Mouse (Mus musculus): ENCODE data around the gene Tango6. TPM values are rescaled to one million over a fixed set of nuclear protein-coding genes. Genes with fewer than 3 reads are reported as not detected.

Tango6 gene
- total RNA-seq (2014; rRNA removed) (6.1 and 7.3 TPM in 2 replicates), polyA plus RNA-seq (2015; fragmentation: Nextera tagmentation; extraction: Ambion mirVana) (3.0 and 3.1 TPM in 2 replicates)

DNA sequence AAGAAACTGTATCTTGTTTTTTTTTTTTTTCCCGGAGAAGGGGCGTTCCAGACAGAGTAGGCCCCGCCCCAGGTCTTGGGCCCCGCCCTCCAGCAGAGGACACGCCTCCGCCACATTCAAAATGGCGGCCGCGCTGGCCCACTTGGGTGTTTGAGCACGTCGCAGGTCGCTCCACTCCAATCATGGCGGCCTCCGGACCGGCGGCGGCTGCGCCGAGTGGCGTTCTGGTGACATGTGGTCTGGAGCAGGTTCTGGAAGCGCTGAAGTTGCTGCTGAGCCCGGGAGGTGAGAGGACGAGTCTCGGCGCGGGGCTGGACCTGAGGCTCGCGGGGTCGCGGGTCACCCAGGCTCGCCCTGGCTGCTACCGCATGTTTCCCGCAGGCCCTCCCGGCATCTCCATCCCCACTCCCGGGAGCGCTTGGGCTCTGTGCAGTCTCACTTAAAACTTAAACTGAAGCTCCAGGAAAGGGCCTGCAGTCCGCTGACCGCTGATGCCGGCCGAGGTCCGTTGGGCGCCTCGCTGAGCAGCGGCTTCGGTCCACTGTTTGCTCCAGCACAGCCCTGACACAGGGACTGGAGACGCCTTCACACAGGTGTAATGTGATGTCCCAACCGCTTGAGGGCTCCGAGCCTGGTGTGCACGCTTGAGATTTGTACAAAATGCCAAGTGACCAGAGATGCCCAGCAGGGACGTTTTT, at the start of gene Tango6:
Gene Tango6, plus strand, starts transcription at position 98 of the 698 bp plus-strand sequence.
- Histone ChIP-seq H3K4me1 (ENCODE audit: insufficient read depth, low read length) (no peaks in the 10 kb centered on the region), H3K4me3 (ENCODE audit: low read depth, low read length) (peak within 1 kb of the TSS; percentile 55), H3K27ac (ENCODE audit: low read depth, low read length) (peak within 1 kb of the TSS; percentile 82), H3K9me3 (ENCODE audit: low read length) (no peaks in the 10 kb centered on the region), H3K36me3 (ENCODE audit: insufficient read depth, low read length) (no peaks in the 10 kb centered on the region), H3K27me3 (ENCODE audit: insufficient read depth, low read length) (no peaks in the 10 kb centered on the region), H3K9ac (replicated peaks; ENCODE audit: low read length, poor library complexity, severe bottlenecking) (peak within 1 kb of the TSS; percentile 75), H3K4me2 (ENCODE audit: low read depth, low read length, poor library complexity, severe bottlenecking) (peak within 1 kb of the TSS; percentile 61)
- ATAC-seq (ENCODE audit: low FRiP score) (peak; percentile 98), DNase-seq (ENCODE audit: low spot score) (peak; percentile 93)
- TF ChIP-seq CTCF (IDR thresholded peaks at IDR 0.05), result peak; percentile 83
- under 1% methylated on average over 50 of the region's 50 CpGs for WGBS

DNA sequence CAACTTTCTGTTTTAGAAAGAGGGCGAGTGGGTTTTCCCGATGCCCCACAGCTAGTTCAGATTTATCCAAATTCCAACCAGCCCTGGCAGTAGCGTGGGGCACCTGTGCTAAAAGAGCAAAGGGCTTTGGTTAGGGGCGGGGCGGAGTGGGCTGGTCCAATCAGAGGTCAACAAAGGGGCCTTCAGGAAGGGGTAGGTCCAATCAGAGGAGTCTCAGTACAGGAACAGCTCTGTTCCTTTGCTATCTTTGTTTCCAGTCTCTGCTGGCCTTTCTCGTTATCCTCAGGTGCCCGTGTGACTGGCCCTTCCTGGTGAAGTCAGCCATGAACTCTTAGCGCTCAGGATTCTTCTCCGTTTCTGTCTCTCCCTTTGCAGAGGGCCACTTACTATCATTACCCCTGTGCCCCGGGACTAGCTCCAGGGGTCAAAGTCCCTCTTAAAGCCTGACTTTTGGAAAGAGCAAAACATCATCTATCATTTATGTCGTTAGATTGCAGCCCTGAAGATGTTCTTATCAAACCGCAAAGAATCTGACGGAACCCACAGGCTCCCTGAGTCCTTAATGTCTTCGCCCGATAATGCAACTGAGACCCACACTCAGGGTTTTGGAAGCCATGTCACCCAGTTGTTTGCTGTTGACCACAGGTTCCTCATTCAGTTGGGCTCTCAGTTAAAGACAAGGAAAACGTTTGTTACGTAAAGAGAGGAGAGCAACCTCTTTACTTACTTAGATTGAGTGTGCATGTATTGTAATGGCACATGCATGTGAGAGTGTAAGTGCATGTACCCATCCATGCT, 49.3 kb upstream of the Tango6 start:
- no peak for ATAC-seq (ENCODE audit: low FRiP score)
- Histone ChIP-seq H3K36me3 (ENCODE audit: insufficient read depth, low read length) (no peaks in the 10 kb centered on the region), H3K27ac (ENCODE audit: low read depth, low read length) (no peak overlapping the region), H3K27me3 (ENCODE audit: insufficient read depth, low read length) (no peaks in the 10 kb centered on the region), H3K9ac (replicated peaks; ENCODE audit: low read length, poor library complexity, severe bottlenecking) (no peak overlapping the region), H3K4me1 (ENCODE audit: insufficient read depth, low read length) (no peaks in the 10 kb centered on the region), H3K9me3 (ENCODE audit: low read length) (no peaks in the 10 kb centered on the region), H3K4me2 (ENCODE audit: low read depth, low read length, poor library complexity, severe bottlenecking) (no peak overlapping the region), H3K4me3 (ENCODE audit: low read depth, low read length) (no peak overlapping the region)
- WGBS, result 74% methylated on average over 17 of the region's 17 CpGs
- DNase-seq (ENCODE audit: low spot score), result no peak
- no peak for TF ChIP-seq CTCF (IDR thresholded peaks at IDR 0.05)

- H3K9me3 ChIP-seq (ENCODE audit: low read length), result no peaks in the 10 kb centered on the region
- no peaks in the 10 kb centered on the region for H3K27me3 ChIP-seq (ENCODE audit: insufficient read depth, low read length)
- no peaks in the 10 kb centered on the region for H3K36me3 ChIP-seq (ENCODE audit: insufficient read depth, low read length)
- WGBS, result 47% methylated on average over 5 of the region's 5 CpGs
- no peak overlapping the region for H3K4me2 ChIP-seq (ENCODE audit: low read depth, low read length, poor library complexity, severe bottlenecking)
- no peak for ATAC-seq (ENCODE audit: low FRiP score)
- H3K27ac ChIP-seq (ENCODE audit: low read depth, low read length), result no peak overlapping the region
- no peak for DNase-seq (ENCODE audit: low spot score)
- no peaks in the 10 kb centered on the region for H3K4me1 ChIP-seq (ENCODE audit: insufficient read depth, low read length)
- no peak overlapping the region for H3K9ac ChIP-seq (replicated peaks; ENCODE audit: low read length, poor library complexity, severe bottlenecking)
- no peak overlapping the region for H3K4me3 ChIP-seq (ENCODE audit: low read depth, low read length)
- no peak for TF ChIP-seq CTCF (IDR thresholded peaks at IDR 0.05)
Observed at GRCm38 (mm10) chr8:106635284-106635683, 47.6 kb upstream of the Tango6 start.

- Histone ChIP-seq H3K36me3 (ENCODE audit: insufficient read depth, low read length) (no peaks in the 10 kb centered on the region), H3K9me3 (ENCODE audit: low read length) (no peaks in the 10 kb centered on the region), H3K9ac (replicated peaks; ENCODE audit: low read length, poor library complexity, severe bottlenecking) (no peak overlapping the region), H3K4me1 (ENCODE audit: insufficient read depth, low read length) (no peaks in the 10 kb centered on the region), H3K4me3 (ENCODE audit: low read depth, low read length) (no peak overlapping the region), H3K4me2 (ENCODE audit: low read depth, low read length, poor library complexity, severe bottlenecking) (no peak overlapping the region), H3K27me3 (ENCODE audit: insufficient read depth, low read length) (no peaks in the 10 kb centered on the region), H3K27ac (ENCODE audit: low read depth, low read length) (no peak overlapping the region)
- 58% methylated on average over 4 of the region's 4 CpGs for WGBS
- TF ChIP-seq CTCF (IDR thresholded peaks at IDR 0.05), result no peak
- no peak for ATAC-seq (ENCODE audit: low FRiP score)
- DNase-seq (ENCODE audit: low spot score), result no peak
Observed at GRCm38 (mm10) chr8:106637446-106637845, 45.4 kb upstream of the Tango6 start.

DNA sequence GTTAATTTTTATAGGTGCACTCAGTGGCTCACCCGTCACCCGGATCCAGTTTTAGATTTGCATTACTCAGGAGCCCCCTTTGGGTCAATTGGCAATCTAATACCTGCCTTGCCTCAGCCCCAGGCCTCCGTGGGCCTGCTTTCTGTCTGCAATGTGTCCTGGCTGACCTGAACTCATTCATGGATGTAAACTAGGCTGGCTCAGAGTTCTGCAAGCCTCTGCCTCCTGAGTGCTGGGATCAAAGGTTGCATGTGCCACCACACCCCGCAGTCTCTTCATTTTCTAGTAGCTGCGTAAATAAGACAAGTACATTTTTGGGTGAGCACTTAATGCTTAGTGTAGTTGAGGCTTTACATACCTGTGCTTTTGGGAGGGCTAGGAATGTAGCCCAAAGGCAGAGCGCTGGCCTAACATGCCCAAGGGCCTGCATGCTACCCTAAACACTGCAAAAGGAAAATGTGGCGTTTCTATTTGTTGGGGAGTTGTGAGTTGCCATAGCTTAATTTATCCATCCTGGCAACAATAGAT, 44.0 kb upstream of the Tango6 start:
- ATAC-seq (ENCODE audit: low FRiP score) (no peak), DNase-seq (ENCODE audit: low spot score) (no peak)
- Histone ChIP-seq H3K4me3 (ENCODE audit: low read depth, low read length) (no peak overlapping the region), H3K27ac (ENCODE audit: low read depth, low read length) (no peak overlapping the region), H3K4me2 (ENCODE audit: low read depth, low read length, poor library complexity, severe bottlenecking) (no peak overlapping the region), H3K9ac (replicated peaks; ENCODE audit: low read length, poor library complexity, severe bottlenecking) (no peak overlapping the region), H3K36me3 (ENCODE audit: insufficient read depth, low read length) (no peaks in the 10 kb centered on the region), H3K4me1 (ENCODE audit: insufficient read depth, low read length) (no peaks in the 10 kb centered on the region), H3K27me3 (ENCODE audit: insufficient read depth, low read length) (no peaks in the 10 kb centered on the region), H3K9me3 (ENCODE audit: low read length) (no peaks in the 10 kb centered on the region)
- TF ChIP-seq CTCF (IDR thresholded peaks at IDR 0.05), result no peak
- WGBS, result 95% methylated on average over 7 of the region's 7 CpGs

DNA sequence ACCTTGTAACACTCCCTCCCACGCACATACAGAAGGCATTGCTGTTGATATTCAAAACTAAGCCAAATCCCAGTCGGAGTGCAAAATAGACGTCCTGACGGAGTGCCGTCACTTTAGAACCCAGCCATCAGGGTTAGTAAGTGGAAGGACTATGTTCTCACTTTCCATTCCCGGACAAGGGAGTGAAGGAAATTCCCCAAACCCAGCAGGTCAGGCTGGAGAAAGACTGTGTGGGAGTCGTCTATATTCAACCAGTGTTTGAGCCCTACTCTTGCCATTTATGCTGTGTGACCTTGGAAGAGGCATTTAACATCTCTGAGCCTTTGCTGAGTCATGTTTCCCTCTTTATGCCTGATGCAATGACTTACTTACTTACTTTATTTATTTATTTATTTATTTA, 42.7 kb upstream of the Tango6 start:
- Histone ChIP-seq H3K36me3 (ENCODE audit: insufficient read depth, low read length) (no peaks in the 10 kb centered on the region), H3K4me2 (ENCODE audit: low read depth, low read length, poor library complexity, severe bottlenecking) (no peak overlapping the region), H3K9me3 (ENCODE audit: low read length) (no peaks in the 10 kb centered on the region), H3K4me1 (ENCODE audit: insufficient read depth, low read length) (no peaks in the 10 kb centered on the region), H3K9ac (replicated peaks; ENCODE audit: low read length, poor library complexity, severe bottlenecking) (no peak overlapping the region), H3K4me3 (ENCODE audit: low read depth, low read length) (no peak overlapping the region), H3K27me3 (ENCODE audit: insufficient read depth, low read length) (no peaks in the 10 kb centered on the region), H3K27ac (ENCODE audit: low read depth, low read length) (no peak overlapping the region)
- DNase-seq (ENCODE audit: low spot score) (no peak), ATAC-seq (ENCODE audit: low FRiP score) (no peak)
- 86% methylated on average over 7 of the region's 7 CpGs for WGBS
- TF ChIP-seq CTCF (IDR thresholded peaks at IDR 0.05), result no peak
